Mouse (Mus musculus) layer of hippocampus, postnatal 36 days (tissue): ENCODE measurements around the gene Cdc73. TPM values are rescaled to one million over a fixed set of nuclear protein-coding genes. Genes with fewer than 3 reads are reported as not detected.

ENCODE experiments used
- total RNA-seq, 2 experiments: library from RNA; stranded (reverse); gene quantifications; 2 replicates each; pipeline ENCODE4 v1.2.3; 2021

Cdc73 gene
- total RNA-seq, 2 experiments from 2014 or later: 74.8 to 80.2 TPM

Other genes starting within 250 kb of the Cdc73 start
- 10 to 100 TPM; 21.2 to 21.6 TPM for gene B3galt2, start 62.2 kb downstream of the Cdc73 start, total RNA-seq
- gene Glrx2, start 13.4 kb upstream of the Cdc73 start, total RNA-seq: 100 to 1,000 TPM; 110 to 116 TPM
- gene Trove2, start 74.2 kb upstream of the Cdc73 start, total RNA-seq: 10 to 100 TPM; 32.0 to 32.4 TPM
- gene Uchl5, start 74.4 kb upstream of the Cdc73 start, total RNA-seq: 10 to 100 TPM; 33.8 to 39.5 TPM